Mouse (Mus musculus) liver, postnatal 0 days (tissue): Measurements from ENCODE around the gene Ip6k2.

Source experiments
- CTCF ChIP-seq: sonication (generic); IDR thresholded peaks from 2 replicates; pipeline ENCODE4 v1.5.1; 2016; ENCODE audit warnings: antibody characterized with exemption, low read depth
- EP300 ChIP-seq: IDR thresholded peaks from 2 replicates; pipeline ENCODE4 v1.6.1; 2016; ENCODE audit warnings: antibody characterized with exemption, low read depth, mild to moderate bottlenecking

GRCm38 (mm10) chr9:108792307-108792706, 8.7 kb downstream of the Ip6k2 start:
- no peak for TF ChIP-seq CTCF
- TF ChIP-seq EP300, result peak; percentile 82
